Mouse (Mus musculus) erythroblast, embryonic 14.5 days (primary cell): ENCODE measurements at regions not wholly inside any gene's neighbourhood (a gene's known extent, or its start where the extent isn't known, plus 50 kb on each side); places are given as distances from the start of the nearest gene placed in this dataset.

Source experiments
- GATA1 ChIP-seq: IDR thresholded peaks from 2 replicates; pipeline ENCODE4 v1.6.1; 2012; ENCODE audit warnings: low read length, inconsistent platforms, mixed read lengths
- TAL1 ChIP-seq: IDR thresholded peaks from 3 replicates; pipeline ENCODE4 v1.6.1; 2012; ENCODE audit warnings: low read length, inconsistent platforms, mixed read lengths

- no peak for TF ChIP-seq GATA1
- TF ChIP-seq TAL1 = no peak
These were observed 190.3 kb upstream of the Plcz1 start for GRCm38 (mm10) chr6:140231537-140231936.
